Mouse (Mus musculus) spleen, postnatal 10 days (tissue): ENCODE data around the gene Myh9.

Experiments used
- DNase-seq, 2 experiments: peaks; one replicate each; pipeline ENCODE4 v3.0.0; 2021 to 2022; ENCODE audit warnings: low spot score in 2 of 2

Gene Myh9

GRCm38 (mm10) chr15:77829542-77829941, 12.4 kb downstream of the Myh9 start:
- no peak for DNase-seq

GRCm38 (mm10) chr15:77828910-77829309, 13.1 kb downstream of the Myh9 start:
- no peak for DNase-seq

GRCm38 (mm10) chr15:77828242-77828641, 13.7 kb downstream of the Myh9 start:
- DNase-seq = no peak

- no peak for DNase-seq
Measured at GRCm38 (mm10) chr15:77827794-77828193, 14.2 kb downstream of the Myh9 start.

GRCm38 (mm10) chr15:77827379-77827778, 14.6 kb downstream of the Myh9 start:
- no peak for DNase-seq

- DNase-seq = no peak
Measured at GRCm38 (mm10) chr15:77825382-77825781, 16.6 kb downstream of the Myh9 start.

- no peak for DNase-seq
Measured at GRCm38 (mm10) chr15:77824321-77824720, 17.7 kb downstream of the Myh9 start.

- no peak for DNase-seq
Measured at GRCm38 (mm10) chr15:77823634-77824033, 18.3 kb downstream of the Myh9 start.

- no peak for DNase-seq
Measured at GRCm38 (mm10) chr15:77823196-77823595, 18.8 kb downstream of the Myh9 start.

- no peak for DNase-seq
Measured at GRCm38 (mm10) chr15:77822671-77823070, 19.3 kb downstream of the Myh9 start.

GRCm38 (mm10) chr15:77822057-77822466, 19.9 kb downstream of the Myh9 start:
- DNase-seq = no peak

- DNase-seq = no peak
Measured at GRCm38 (mm10) chr15:77821424-77821823, 20.6 kb downstream of the Myh9 start.

GRCm38 (mm10) chr15:77820480-77821163, 21.4 kb downstream of the Myh9 start:
- no peak for DNase-seq

- DNase-seq = no peak
Measured at GRCm38 (mm10) chr15:77819894-77820387, 22.0 kb downstream of the Myh9 start.

- DNase-seq = no peak
Measured at GRCm38 (mm10) chr15:77818556-77819158, 23.3 kb downstream of the Myh9 start.

GRCm38 (mm10) chr15:77817417-77817816, 24.6 kb downstream of the Myh9 start:
- DNase-seq = no peak

- DNase-seq = no peak
Measured at GRCm38 (mm10) chr15:77816601-77816950, 25.4 kb downstream of the Myh9 start.

GRCm38 (mm10) chr15:77815867-77816600, 25.9 kb downstream of the Myh9 start:
- no peak for DNase-seq

GRCm38 (mm10) chr15:77813639-77814375, 28.2 kb downstream of the Myh9 start:
- no peak for DNase-seq

- no peak for DNase-seq
Measured at GRCm38 (mm10) chr15:77812578-77812977, 29.4 kb downstream of the Myh9 start.

- DNase-seq = no peak
Measured at GRCm38 (mm10) chr15:77811099-77811760, 30.7 kb downstream of the Myh9 start.
